Mouse (Mus musculus) lung, adult 2 months (tissue): ENCODE data around the gene Tbc1d20.

Source experiments
- CTCF ChIP-seq: fragments of 200-500 bp; IDR thresholded peaks from 2 replicates; pipeline ENCODE4 v1.5.1; 2011; ENCODE audit warnings: mild to moderate bottlenecking, low read length, control low read depth; ENCODE audit not compliant: insufficient read depth
- POLR2A ChIP-seq: fragments of 200-500 bp; IDR thresholded peaks from 2 replicates; pipeline ENCODE4 v1.6.1; 2011; ENCODE audit warnings: low read depth, mild to moderate bottlenecking, control low read depth, low read length, borderline replicate concordance; ENCODE audit errors: extremely low read depth

DNA sequence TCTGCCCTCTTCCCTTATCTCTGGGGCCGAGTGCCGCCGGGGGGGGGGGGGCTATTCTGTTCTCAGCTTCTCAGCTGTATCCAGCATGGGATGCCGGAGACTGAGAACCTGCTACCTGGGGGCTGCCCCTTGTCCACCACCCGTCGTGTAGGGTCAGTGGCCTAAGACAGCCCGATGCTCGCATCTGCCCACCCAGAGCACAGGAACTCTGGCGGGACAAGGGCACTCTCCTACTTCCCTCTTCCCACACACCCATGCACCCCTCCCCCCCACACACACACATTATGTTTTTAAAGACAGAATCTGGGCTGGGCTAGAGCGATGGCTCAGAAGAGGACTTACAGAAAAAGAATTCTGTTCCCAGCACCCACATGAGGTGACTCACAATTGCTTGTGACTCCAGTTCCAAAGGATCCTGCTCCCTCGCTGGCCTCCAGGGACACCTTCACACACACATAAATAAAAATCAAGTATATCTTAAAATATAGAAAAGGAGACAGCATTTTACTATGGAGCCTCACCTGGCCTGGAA is 41.7 kb downstream of the Tbc1d20 start:
- TF ChIP-seq CTCF (no peak), POLR2A (no peak)
